Mouse (Mus musculus) midbrain, embryonic 11.5 days (tissue): ENCODE measurements around the gene Ppm1b. TPM values are rescaled to one million over a fixed set of nuclear protein-coding genes. Genes with fewer than 3 reads are reported as not detected.

Experiments
- ATAC-seq: fragments of 200-750 bp; cut with Nextera tagmentation; 2 replicates; pipeline ENCODE4 v1.8.0; 2017; ENCODE audit warnings: moderate TSS enrichment, moderate library complexity; ENCODE audit not compliant: low FRiP score
- DNase-seq: peaks from one replicate; pipeline ENCODE4 v3.0.0; 2015; ENCODE audit warnings: low spot score; ENCODE audit errors: missing footprints
- H3K27ac ChIP-seq: fragments of 300-500 bp; sonication (generic); 2 replicates; pipeline ENCODE4 v1.5.1; 2014; ENCODE audit warnings: low read depth, low read length
- H3K27me3 ChIP-seq: fragments of 300-500 bp; sonication (generic); 2 replicates; pipeline ENCODE4 v1.6.1; 2014; ENCODE audit warnings: mild to moderate bottlenecking, low read length, moderate library complexity, mixed read lengths; ENCODE audit not compliant: control insufficient read depth, insufficient read depth
- H3K36me3 ChIP-seq: fragments of 300-500 bp; sonication (generic); 2 replicates; pipeline ENCODE4 v1.6.1; 2014; ENCODE audit warnings: mild to moderate bottlenecking, low read length, moderate library complexity, mixed read lengths; ENCODE audit not compliant: control insufficient read depth, insufficient read depth
- H3K4me1 ChIP-seq: fragments of 300-500 bp; sonication (generic); 2 replicates; pipeline ENCODE4 v1.6.1; 2014; ENCODE audit warnings: low read length; ENCODE audit not compliant: control insufficient read depth, insufficient read depth
- H3K4me2 ChIP-seq: fragments of 300-500 bp; sonication (generic); 2 replicates; pipeline ENCODE4 v1.6.1; 2014; ENCODE audit warnings: mild to moderate bottlenecking, moderate library complexity
- H3K4me3 ChIP-seq: fragments of 300-500 bp; sonication (generic); 2 replicates; pipeline ENCODE4 v1.5.1; 2014; ENCODE audit warnings: low read depth, low read length
- H3K9ac ChIP-seq: fragments of 300-500 bp; sonication (generic); 2 replicates; pipeline ENCODE4 v1.6.1; 2014; ENCODE audit warnings: low read length
- H3K9me3 ChIP-seq: fragments of 300-500 bp; sonication (generic); 2 replicates; pipeline ENCODE4 v1.6.1; 2016; ENCODE audit warnings: low read length; ENCODE audit not compliant: control insufficient read depth
- WGBS: fragments of 180-500 bp; shearing (Covaris S2); extraction: QIAGEN DNeasy Blood & Tissue Kit; methylation state at CpG from one replicate; pipeline ENCODE4 v1.1.7; 2014; 5-methylcytosine and 5-hydroxymethylcytosine counted together
- polyA plus RNA-seq: library from polyadenylated mRNA; unstranded; fragments of >200 nt; fragmentation: Nextera tagmentation; extraction: Ambion mirVana; gene quantifications from 2 replicates; pipeline ENCODE4 v1.2.1, GENCODE M21; 2014

Ppm1b gene
- polyA plus RNA-seq, 1 experiment from 2014 or later = 102 TPM

DNA sequence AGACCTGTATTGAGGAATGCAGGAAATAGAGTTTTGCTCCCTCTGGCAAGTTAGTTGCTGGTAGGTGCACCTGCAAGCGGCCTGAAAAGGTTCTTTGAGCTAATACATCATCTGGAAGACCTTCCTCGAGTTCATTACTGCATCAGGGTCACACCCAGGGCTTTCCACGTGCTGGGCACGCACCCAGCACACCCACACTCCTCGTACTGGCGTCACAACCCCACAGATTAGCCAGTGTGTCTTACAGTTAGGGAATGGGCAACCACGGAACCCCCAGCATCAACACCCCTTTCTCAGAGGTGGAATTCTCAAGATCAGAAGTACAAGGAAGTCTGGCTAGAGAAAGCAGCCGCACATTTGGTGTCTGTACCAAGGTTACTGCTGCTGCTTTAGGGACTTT, 67.7 kb downstream of the Ppm1b start:
- no peak for ATAC-seq

DNA sequence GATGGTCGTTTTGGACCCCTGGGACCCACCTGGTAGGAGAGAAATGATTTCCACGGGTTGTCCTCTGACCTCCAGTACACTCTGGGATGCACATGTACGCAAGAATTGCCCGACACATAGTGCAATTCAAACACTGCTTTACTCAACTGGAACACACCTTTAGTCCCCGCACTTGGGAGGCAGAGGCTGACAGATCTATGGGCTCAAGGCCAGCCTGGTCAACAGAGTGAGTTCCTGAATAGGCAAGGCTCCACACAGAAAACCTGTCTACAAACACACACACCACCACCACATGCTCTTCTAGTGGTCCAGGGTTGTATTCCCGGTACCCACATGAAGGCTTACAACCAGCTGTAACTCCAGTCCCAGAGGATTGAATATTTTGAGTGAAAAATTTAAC, 68.6 kb downstream of the Ppm1b start:
- Histone ChIP-seq H3K9me3 (no peaks in the 10 kb centered on the region), H3K4me1 (no peaks in the 10 kb centered on the region), H3K27ac (no peak overlapping the region), H3K36me3 (no peaks in the 10 kb centered on the region), H3K27me3 (no peaks in the 10 kb centered on the region), H3K4me3 (no peak overlapping the region), H3K9ac (no peak overlapping the region), H3K4me2 (no peak overlapping the region)
- ATAC-seq (no peak), DNase-seq (peak; percentile 72)
- 89% methylated on average over 6 of the region's 6 CpGs for WGBS

More for the DNA sequence above, 67.7 kb downstream of the Ppm1b start:
- WGBS = 92% methylated on average over 8 of the region's 8 CpGs
- Histone ChIP-seq H3K27me3 (no peaks in the 10 kb centered on the region), H3K9ac (no peak overlapping the region), H3K27ac (no peak overlapping the region), H3K4me1 (no peaks in the 10 kb centered on the region), H3K9me3 (no peaks in the 10 kb centered on the region), H3K4me2 (no peak overlapping the region), H3K4me3 (no peak overlapping the region), H3K36me3 (no peaks in the 10 kb centered on the region)
- peak; percentile 67 for DNase-seq

DNA sequence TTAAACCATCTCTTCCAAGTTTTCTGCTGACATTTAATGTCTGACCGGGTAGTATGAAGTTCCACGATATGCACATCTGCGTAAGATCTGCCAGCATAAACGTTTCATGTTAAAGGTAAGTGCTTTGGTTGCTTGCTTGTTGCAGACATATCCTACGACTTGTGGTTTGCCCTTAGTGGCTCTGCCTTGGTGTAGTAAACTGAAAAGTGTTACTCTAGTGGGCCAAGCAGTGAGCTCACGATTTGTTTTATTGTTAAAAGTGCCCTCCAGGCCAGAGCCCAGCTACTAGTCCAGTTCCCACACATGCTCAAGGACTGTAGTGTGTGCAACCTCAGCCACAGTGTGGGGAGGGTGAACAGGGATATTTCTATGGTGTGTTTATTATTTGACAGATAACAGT, 69.9 kb downstream of the Ppm1b start:
- Histone ChIP-seq H3K36me3 (no peaks in the 10 kb centered on the region), H3K9ac (no peak overlapping the region), H3K4me3 (no peak overlapping the region), H3K4me1 (no peaks in the 10 kb centered on the region), H3K9me3 (no peaks in the 10 kb centered on the region), H3K27me3 (no peaks in the 10 kb centered on the region), H3K4me2 (no peak overlapping the region), H3K27ac (no peak overlapping the region)
- 94% methylated on average over 6 of the region's 6 CpGs for WGBS
- DNase-seq (peak; percentile 69), ATAC-seq (no peak)

DNA sequence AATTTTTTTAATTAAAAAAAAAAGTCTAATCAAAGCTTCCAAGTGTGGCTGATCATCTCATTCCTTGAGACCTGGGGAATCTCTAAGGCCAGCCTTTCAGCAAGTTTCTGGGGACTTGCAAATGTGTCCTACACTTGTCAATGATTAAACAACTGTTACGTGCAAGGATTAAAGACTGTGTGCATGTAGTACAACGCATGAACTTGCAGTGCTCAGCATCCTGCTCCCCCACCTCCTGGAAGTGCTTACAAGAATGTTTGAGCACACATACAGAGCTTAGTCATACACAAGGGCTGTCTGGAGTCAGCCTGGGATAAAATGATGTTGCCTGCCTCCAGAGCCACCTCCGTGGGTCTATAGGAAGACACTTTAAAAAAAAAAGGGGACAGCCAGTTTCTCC, 70.7 kb downstream of the Ppm1b start:
- Histone ChIP-seq H3K27me3 (no peaks in the 10 kb centered on the region), H3K9ac (no peak overlapping the region), H3K27ac (no peak overlapping the region), H3K4me3 (no peak overlapping the region), H3K4me1 (no peaks in the 10 kb centered on the region), H3K36me3 (no peaks in the 10 kb centered on the region), H3K9me3 (no peaks in the 10 kb centered on the region), H3K4me2 (no peak overlapping the region)
- ATAC-seq (no peak), DNase-seq (peak; percentile 85)
- WGBS = 85% methylated on average over 3 of the region's 3 CpGs

DNA sequence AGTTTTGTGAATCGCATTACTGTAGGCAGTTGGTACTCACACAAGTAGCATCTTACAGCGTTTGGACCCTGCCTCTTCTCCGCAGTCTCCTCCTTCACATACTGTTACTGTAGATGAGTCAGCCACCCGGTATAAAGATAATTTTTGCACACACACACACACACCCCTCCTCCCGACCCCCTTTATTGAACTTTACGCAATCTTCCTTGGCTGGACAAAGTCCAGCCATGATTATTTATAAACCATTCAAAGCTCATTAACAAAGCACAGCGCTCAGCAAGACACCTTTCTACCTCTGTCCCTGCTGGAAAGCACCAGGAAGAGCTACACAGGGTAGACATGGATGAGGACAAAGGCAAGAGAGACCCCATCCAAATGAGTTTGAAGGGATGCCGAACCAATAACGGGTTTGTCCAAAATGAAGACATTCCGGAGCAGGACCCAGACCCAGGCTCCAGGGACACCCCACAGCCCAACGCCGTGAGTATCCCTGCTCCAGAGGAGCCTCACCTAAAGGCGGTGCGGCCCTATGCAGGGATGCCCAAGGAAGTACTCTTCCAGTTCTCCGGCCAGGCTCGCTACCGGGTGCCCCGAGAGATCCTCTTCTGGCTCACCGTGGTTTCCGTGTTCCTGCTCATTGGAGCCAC, 71.7 kb downstream of the Ppm1b start, which contains the start of gene Slc3a1:
Gene Slc3a1, plus strand, starts transcription at position 284 of the 647 bp plus-strand sequence.
- no peak for ATAC-seq
- Histone ChIP-seq H3K36me3 (no peaks in the 10 kb centered on the region), H3K4me3 (no peak within 1 kb of the TSS), H3K9me3 (no peaks in the 10 kb centered on the region), H3K27me3 (no peaks in the 10 kb centered on the region), H3K9ac (no peak within 1 kb of the TSS), H3K4me2 (no peak within 1 kb of the TSS), H3K4me1 (no peaks in the 10 kb centered on the region), H3K27ac (no peak within 1 kb of the TSS)
- DNase-seq = peak; percentile 12
- 92% methylated on average over 20 of the region's 20 CpGs for WGBS

DNA sequence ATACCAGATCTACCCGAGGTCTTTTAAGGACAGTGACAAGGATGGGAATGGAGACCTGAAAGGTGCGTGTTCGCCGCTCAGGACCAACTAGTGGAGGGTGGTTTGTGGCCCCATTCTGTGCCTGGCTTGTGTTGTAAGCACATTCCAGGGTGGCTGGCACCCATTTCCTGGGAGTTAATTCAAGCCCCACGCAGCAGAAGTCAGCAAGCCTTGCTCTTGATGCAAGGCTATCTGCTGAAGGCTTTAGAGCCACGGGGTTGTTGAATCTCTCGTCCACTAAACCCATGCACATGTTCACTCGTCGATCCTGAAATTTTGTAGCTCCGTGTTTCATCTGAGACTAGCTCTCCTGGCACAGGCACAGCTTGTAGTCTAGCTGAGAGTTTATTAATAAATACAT, 72.3 kb downstream of the Ppm1b start:
- Histone ChIP-seq H3K27ac (no peak overlapping the region), H3K4me3 (no peak overlapping the region), H3K4me1 (no peaks in the 10 kb centered on the region), H3K27me3 (no peaks in the 10 kb centered on the region), H3K9ac (no peak overlapping the region), H3K4me2 (no peak overlapping the region), H3K9me3 (no peaks in the 10 kb centered on the region), H3K36me3 (no peaks in the 10 kb centered on the region)
- DNase-seq (no peak), ATAC-seq (no peak)
- WGBS = 95% methylated on average over 10 of the region's 10 CpGs

DNA sequence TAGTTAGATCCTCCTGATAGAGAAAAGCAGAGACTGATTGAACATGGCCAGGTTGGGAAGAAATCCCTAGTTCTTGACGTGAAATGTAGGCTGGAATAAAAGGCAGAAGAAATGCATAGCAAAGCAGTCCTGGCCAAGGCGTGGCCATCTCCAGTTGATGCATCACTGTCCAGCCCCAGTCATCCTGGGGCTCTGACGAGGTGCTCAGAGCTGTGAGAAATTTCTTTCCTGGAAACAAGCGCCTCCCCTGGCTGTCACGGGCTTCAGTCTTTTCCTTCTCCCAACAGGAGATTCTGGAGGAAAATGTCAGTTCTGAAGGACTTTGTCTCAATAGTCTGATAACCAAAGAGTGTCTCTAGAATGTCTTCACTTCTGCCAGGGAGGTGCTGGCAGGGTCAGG, 74.1 kb downstream of the Ppm1b start:
- Histone ChIP-seq H3K27ac (no peak overlapping the region), H3K27me3 (no peaks in the 10 kb centered on the region), H3K4me3 (no peak overlapping the region), H3K36me3 (no peaks in the 10 kb centered on the region), H3K9me3 (no peaks in the 10 kb centered on the region), H3K4me1 (no peaks in the 10 kb centered on the region), H3K9ac (no peak overlapping the region), H3K4me2 (no peak overlapping the region)
- DNase-seq = no peak
- 85% methylated on average over 5 of the region's 5 CpGs for WGBS
- ATAC-seq = no peak

DNA sequence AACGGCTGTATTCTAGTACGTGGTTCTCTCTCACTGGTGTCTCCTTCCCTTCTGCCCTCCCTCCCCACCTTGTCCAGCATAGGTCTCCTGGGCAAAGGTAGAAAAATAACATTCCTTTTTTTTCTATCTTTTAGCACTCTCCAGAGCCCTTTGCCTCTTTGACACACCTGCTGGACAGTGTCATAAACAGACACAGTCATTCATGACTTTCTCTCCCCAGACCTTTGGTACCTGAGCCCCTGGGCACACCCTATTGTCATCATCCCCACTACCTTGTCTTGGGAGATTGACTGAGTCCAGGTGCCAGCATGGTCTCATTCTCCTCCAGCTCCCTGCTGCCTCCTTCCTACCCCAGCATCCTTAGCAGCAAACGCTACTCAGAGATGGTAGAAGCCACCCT, 76.5 kb downstream of the Ppm1b start:
- ATAC-seq (no peak), DNase-seq (no peak)
- no peak overlapping the region for H3K9ac ChIP-seq
- no peaks in the 10 kb centered on the region for H3K4me1 ChIP-seq
- H3K9me3 ChIP-seq = no peaks in the 10 kb centered on the region
- H3K27me3 ChIP-seq = no peaks in the 10 kb centered on the region
- no peak overlapping the region for H3K4me3 ChIP-seq
- H3K4me2 ChIP-seq = no peak overlapping the region
- no peak overlapping the region for H3K27ac ChIP-seq
- no peaks in the 10 kb centered on the region for H3K36me3 ChIP-seq
- WGBS = 88% methylated on average over 3 of the region's 3 CpGs

DNA sequence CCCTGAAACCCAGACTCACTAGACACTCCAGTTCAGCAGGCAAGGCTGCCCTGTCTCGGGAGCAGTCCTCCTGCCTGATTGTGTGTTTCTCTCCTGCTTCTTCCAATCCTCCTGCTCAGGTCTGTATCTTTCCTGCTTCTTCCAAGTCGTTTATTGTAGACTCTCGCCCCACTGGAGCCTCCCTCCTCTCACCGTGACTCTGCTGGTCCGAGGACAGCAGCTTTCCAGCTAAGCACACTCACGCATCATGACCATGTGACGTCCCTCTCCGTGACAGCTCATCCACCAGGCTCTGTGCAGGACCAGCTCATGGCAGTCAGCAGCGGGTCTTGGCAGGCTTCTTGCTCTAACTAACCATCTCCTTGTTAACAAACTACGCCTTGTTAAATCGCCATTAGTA, 77.5 kb downstream of the Ppm1b start:
- Histone ChIP-seq H3K4me1 (no peaks in the 10 kb centered on the region), H3K27ac (no peak overlapping the region), H3K27me3 (no peaks in the 10 kb centered on the region), H3K9ac (no peak overlapping the region), H3K4me3 (no peak overlapping the region), H3K36me3 (no peaks in the 10 kb centered on the region), H3K9me3 (no peaks in the 10 kb centered on the region), H3K4me2 (no peak overlapping the region)
- no peak for ATAC-seq
- peak; percentile 68 for DNase-seq
- 79% methylated on average over 11 of the region's 11 CpGs for WGBS
